Mouse (Mus musculus) retina, postnatal 1 day (tissue): ENCODE data around the gene Gpalpp1.

Experiments
- DNase-seq: peaks from one replicate; pipeline ENCODE4 v3.0.0-alpha.2; 2012

The Gpalpp1 gene

DNA sequence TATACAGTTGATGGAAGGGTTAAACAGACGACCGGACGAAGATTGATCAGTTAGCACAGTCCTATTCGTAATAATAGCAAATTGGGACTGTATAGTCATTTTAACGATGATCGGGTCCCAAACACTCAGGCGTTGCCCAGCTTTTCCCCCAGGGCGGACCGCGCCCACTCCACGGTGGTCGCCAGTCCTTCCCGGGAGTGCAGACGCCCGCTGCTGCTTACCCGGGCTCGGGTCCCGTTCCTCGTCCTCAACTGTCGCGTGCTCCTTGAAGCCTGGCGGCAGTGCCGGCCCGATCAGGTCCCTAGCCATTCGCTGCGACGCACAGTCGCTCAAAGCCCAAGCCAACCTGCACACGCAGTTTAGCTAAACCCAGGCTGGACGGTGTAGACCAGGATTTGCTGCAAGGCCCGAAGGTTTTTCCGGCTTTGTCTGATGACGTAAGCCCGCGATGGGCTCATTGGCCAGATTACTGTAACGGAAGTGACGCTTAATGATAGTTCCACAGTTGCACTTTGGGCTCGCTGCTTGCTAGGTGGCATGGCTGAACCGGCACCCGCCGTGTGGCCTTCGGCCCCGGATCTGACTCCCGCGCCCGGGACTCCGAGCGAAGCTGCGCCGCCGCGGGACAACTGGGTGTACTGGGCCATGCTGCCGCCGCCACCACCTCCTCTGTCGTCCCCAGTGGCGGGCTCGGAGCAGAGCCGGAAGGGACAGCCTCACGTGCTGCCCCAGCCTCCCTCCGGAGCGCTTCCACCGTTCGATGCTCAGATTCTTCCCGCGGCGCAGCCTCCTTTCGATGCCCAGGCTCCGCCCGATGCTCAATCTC is at the start of gene Gpalpp1, which contains the start of gene Nufip1:
Gpalpp1 (minus strand) TSS at position 365 of the 826 bp plus-strand sequence.
Nufip1 (plus strand) TSS at position 496 of the 826 bp plus-strand sequence.
- peak; percentile 99 for DNase-seq

DNA sequence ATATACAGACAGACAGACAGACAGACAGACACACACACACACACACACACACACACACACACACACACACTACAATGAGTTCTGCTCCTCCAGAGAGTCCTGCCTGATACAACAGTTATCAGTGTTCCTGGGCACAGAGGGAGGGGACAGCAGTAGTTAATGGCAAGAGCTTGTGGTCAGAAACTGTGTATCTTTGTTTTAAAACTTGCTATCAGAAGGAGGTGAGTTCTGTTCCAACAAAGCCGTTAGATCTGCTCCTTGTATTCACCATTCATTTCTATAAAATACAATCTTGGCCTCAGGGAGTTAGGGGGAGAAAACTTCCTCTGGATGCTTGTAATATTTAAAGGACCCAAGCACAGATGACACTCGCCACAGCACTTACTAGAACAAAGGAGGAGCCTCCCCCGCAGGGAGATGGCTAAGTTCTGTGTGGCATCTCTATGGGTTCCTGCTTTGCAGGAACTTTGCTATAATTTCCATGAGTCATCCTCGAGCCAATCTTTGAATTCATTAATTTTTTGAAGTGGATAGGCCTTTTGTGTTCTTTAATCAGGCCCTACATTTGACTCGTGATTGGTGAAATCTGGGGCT is 47.7 kb upstream of the Gpalpp1 start:
- DNase-seq, result no peak

DNA sequence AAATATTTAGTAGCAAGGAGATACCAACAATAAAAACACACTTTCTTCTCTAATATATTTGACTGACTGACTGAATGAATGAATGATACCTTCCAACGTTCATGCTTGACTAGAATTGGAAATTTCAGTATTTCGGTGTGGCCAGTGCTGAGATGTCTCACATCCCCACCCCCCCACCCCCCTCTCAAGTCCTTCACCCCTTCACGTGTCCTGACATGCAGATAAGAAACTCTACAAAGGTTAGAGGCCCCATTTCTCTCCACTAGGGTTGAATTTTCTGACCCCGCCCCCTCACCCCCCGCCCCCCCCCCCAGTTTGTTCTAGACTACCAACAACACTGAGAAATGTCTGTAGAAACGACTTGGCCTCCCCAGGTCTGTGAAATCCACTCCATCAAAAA is 43.3 kb upstream of the Gpalpp1 start:
- DNase-seq, result no peak

DNA sequence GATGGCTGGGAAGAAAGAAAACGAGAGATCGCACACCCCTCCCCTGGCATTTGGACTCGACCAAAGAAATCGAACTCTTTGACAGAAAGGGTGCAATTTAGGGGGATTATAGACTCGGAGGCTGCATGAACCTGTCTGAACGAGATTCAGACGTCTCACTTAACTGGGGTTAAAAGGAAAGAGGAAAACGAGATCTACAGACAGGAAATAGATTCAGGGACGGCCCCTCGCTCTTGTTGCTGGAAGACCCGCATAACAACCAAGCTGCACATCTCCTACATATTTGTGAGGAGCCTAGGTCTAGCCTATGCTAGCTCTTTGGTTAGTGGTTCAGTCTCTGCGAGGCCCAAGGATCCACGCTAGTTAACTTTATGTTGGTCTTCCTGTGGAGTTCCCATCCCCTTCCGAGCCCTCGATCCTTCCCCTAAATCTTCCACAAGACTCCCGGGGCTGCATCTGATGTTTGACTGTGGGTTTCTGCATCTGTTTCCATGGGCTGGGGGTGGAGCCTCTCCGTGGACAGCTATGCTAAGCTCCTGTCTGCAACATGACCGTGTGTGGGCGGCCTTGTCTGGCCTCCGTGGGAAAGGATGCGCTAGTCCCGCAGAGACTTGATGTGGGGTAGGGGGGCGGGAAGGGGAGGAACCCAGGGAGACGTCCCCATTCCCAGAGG is 42.6 kb upstream of the Gpalpp1 start:
- peak; percentile 73 for DNase-seq

DNA sequence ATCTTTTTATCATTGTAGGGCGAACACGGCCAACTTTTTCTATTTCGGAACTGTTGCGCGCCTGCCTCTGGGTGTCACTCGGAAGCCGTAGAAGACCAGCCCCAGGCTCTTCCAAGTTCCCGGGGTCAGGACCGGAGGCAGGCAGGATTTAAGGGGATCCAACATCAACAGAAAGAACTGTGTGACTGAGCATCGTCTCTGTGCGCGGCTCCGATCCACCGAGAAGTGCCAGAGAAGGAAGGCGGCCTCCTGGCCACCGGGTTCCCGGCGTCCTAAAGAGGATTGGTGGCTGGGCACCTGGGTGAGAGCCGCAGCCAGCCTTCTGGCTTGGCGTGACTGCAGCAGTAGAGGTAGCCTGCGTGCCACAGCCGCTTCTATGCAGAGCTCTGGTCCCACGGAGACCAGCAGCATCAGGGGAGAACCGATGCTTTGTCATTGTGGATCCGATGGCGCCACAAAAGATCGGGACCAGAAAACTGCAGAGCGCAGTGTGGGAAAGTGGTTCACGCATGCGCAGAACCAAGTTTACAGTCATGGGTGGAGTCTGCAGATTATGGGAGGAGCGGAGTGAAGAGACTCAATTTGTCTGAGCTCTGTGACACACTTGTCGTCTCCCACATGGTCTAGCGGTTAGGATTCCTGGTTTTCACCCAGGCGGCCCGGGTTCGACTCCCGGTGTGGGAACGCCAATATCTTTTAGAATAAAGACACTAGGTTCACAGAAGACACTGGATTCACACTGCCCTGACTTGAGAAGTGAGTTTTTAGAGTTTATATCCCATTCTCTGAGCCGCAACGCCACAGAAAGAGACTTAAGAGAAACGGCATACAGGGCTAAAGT is 41.8 kb upstream of the Gpalpp1 start:
- DNase-seq, result peak; percentile 98

DNA sequence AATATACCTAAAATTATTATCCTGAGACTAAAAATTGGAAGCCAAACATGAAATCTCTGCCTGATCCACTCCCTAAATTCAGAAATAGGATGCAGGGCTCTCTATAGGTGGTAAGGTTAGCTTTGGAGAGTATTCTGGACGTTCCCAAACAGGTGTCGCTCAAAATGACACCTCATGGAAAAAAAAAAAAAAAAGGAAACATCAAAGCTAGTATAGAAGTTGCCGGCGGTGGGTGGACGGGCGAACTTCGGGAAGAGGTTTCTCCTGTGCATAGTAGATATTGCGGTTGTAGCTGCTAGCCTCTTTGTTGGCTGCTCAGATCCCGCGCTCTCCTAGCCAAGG is 41.2 kb upstream of the Gpalpp1 start:
- no peak for DNase-seq

DNA sequence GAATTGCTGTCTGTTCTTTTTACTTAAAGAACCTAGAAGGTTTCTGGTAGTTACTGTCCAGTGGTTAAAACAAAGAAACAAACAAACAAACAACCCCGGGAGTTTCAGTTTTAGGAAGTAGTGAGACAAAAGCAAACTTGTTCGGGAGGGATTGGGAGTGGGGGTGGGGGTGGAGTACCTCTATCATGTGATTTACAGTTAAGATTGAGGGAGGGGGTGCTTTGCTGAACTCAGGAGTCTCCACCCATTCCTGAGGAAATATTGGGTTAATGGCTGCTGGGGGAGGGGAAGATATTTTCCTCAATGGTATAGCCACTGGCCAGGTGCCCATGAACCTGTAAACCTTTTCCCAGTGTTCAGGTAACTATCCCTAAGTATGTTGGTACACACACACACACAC is 40.5 kb upstream of the Gpalpp1 start:
- DNase-seq, result no peak

DNA sequence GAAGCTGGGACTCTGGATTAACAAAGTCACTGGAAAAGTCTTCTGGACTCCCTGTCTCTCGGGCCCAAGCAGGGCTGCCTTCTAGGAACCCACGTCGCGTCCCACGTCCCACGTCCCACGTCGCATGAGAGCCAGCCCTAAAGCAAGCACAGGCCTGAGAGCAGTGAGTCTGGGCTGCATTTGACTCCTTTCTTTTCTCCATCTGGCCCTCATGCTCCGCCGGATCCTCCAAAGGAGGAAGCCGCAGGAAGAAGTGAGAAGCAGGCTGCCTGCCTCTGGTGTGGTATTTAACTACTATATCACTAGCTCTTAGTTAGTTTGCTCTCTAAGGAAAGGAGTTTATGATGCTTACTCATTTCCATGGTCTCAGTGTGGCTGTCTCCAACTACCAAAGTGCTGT is 39.9 kb upstream of the Gpalpp1 start:
- DNase-seq, result no peak

DNA sequence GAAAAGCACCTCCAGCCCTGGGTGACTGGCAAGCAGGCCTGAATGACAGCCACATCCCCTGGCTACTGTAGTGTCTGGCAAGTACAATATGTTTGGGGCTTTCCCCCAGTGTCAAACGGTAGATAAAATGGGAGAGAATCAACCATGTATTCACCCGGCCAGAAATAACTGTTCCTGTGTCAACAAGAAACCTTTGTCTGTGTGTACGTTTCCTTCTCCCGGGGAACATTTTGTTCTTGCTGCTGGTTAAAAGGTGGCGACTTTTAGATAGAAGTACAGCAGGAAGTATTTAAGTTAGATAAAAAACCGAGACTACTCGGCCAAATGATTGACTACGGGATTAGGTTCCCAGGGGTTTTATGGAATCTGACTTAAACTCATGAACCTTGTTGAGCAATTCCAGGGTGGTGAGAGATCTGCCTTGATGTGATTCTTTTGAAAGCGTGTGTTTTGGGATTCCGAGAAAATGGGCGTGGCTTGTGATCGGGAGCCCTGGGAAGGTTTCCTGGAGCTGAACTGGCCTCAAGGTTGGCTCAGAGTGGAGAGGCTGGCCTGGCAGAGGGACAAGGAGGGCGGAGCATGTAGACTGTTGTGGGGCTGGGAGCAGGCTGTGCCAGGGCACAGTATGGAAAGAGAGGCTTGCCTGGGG is 39.1 kb upstream of the Gpalpp1 start:
- DNase-seq, result peak; percentile 55

DNA sequence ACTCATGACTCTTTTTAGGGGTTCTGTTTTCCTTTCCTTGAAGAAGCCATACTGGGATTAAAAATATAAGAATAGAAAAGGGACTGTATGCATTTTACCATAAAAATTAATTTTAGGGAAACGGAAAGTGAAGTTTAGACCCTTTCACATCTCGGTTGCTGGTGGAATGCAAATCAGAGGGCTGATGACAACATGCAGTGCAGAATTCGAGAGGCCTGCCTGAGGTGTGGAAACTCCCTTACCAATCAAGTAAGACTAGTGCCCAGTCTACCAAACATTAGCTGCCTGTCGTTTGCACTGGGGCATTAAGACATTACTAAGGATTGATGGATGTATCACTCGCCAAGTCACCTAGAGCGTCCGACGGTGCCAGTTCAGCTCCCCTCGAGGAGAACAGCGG is 37.7 kb upstream of the Gpalpp1 start:
- DNase-seq, result no peak

DNA sequence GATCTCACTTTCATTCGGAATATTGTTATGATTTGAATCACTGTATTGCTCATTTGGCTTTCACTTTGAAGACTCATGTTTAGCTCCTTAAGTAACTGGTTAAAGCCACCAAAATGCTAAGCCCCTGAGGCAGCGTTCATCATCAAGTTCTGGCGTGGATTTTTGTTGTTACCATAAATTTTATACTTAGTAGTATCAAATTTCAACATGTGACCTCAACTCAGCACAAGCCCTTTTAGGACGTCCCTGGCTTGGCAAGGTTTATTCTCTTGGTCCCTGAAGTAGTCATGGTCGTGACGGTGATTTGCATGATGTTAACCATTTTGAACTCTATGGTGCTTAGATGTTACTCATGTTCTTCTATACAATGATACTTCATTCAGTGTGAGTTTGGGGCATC is 36.5 kb upstream of the Gpalpp1 start:
- DNase-seq, result no peak

DNA sequence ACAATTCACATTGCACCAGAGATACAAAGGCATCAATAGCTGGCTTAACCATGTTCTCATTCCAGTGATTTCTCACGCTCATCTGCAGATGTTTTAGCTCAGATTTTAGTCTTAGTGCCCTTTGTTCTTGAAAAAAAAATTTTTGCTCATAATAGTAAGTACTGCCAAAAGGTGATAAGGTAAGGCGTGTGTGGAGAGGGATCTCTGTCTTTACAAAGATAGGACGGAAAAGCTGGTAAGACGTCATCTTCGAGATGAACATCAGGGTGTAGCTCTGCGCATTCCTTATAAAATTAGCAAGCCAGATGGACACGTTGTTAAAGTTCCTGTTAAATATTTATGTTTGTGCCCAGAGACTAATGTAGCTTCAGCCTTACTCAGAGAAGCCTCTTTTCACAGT is 35.3 kb upstream of the Gpalpp1 start:
- no peak for DNase-seq

DNA sequence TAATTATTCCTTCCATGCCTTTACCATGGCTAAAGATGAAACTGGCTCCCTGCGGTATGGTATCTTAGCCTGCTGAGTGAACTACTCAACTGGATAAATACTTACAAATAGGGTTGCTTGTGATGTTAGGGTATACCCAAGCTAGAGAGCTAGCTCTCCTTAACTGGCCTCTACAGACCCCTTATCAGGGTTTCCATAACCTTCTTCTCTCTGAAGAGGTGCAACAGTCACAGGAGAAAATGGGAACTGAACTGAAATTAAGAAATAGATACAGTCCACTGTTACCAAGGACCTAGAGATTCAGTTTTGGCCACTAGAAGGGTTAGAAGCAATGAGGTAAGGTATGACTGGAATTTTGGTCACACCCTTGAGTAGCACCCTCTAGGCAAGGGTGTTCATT is 34.7 kb upstream of the Gpalpp1 start:
- no peak for DNase-seq

DNA sequence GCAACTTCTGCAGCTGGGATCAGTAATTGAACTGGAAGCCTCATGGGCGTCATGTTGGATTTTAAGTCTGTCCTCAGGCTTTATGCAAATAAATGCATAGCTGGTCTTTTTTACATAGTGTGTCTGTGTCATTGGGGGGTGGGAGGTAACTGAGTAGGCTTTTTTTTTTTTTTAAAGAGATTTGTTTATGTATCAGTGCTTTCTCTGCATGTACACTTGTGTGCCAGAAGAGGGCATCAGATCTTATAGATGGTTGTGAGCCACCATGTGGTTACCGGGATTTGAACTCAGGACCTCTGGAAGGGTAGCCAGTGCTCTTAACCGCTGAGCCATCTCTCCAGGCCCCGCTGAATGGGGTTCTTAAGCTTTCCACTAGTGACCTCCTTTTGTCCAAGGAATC is 24.4 kb upstream of the Gpalpp1 start:
- DNase-seq, result no peak

DNA sequence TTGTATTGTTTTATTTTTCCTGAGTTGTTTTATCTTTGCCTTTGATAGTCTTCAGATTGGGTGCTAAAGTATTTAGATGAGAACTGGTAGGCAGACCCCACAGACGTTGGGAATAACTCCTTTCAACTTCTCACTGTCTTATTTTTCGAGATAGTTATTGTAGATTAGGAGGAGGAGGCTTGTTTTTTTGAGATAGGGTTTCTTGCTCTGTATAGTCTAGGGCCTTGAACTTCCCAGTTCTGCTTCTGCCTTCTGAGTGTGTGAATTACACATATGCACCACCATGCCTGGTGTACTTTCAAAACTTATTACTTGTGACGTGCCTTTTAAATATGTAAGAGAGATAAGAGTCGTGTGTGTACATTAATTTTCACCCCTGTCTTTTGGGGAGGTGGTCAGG is 17.6 kb upstream of the Gpalpp1 start:
- no peak for DNase-seq

DNA sequence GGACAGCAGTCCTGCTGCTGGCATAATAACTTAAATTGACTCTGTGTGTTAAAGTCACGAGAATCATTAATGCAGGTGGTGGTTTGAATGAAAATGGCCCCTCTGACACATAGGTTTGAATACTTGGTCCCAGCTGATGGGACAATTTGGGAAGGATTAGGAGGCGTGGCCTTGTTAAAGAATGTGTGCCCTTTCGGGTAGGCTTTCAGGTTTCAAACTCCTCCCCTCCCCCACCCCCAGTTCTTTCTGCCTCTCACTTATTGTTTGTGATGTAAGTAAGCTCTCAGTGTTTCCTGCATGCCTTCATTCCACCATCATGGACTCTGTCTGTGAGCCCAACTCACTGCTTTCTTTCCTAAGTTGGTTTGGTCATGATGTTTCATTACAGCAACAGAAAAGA is 16.8 kb upstream of the Gpalpp1 start:
- no peak for DNase-seq

DNA sequence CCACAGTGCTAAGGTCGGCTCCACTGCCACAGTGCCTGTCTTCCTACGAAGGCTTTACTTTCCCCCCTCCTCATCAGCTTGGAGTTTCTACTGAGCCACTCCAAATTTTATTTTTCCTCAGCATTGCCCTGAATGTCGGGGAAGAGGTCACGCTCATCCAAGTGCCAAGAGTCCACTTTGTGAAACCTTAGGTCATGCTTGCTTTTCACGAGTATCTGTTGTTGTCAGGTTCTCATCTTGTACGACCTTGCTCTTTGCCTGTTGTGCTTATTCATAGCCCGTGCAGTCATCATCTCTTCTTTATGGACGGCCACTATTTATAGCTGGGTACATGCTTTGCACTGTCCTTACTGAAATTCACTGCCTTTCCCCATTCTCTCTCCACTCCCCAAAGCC is 12.1 kb upstream of the Gpalpp1 start:
- no peak for DNase-seq

DNA sequence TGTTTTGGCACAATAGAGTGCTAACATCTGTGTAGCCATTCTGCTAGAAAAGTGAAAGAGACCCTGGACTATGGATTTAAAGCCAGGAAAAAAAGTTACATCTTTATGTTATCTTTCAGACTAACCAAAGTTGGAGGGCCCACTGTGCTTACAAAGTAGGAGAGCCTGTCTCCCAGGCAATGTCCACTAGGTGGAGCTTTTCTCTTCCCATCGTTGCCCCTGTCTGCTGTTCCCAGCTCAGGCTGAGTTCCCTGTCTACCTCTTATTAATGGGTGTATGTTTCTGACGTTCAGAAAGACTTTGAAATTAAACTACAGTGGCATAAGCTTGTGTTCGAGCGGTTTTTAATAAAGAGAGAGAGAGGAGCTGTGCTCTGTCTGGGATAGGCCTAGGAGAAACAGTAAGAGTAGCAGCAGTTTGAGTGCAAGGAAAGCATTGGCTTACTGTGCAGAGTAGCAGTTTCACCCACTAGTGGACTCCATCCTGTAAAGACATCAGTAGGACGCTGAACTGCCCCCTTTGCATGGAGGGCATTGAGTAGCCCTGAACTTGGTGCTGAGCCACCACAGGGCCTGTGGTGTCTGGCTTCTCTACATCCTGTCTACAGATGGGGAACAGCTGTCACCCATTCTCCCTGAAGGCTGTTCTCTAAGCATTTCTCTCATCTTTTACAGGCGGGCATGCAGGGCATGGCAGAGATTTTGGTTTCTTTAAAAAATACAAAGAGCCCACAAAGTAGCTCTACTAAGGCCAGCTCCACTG is 11.5 kb upstream of the Gpalpp1 start:
- peak; percentile 59 for DNase-seq

DNA sequence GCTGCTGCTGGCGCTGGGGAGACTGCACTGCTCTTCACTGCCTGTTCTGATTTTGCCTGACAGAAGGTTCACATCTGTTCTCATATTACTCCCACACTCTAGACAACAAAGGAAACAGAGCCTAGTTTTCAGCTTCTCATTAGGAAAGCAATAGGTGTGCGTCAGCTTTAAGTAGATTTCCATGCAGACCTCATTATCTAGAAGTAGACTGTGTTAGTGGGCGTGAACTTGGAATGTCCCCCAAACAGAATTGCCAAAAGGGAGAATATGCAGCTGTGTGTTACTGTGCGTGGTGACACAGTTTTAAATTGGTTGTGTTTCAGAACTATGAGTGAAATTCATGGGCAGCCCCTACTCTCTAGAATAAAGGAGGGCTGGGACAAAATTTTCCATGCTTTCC is 9.9 kb upstream of the Gpalpp1 start:
- no peak for DNase-seq

DNA sequence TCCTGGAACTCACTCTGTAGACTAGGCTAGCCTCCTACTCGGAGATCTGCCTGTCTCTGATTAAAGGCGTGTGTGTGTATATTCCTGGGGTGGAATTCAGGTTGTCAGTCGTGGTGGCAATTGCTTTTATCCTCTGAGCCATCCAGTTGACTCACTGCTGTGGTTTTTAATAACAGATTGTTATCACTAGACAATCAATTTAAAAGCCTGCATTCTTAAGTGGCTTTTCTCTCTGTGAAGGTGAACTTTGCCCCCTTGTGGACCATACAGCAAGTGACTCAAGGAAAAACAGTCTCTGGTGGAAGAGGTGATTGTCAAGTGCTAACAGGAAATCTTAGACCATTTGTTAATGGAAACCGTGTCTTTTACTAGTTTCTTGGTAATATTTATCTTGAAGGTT is 8.4 kb upstream of the Gpalpp1 start:
- DNase-seq, result peak; percentile 15

DNA sequence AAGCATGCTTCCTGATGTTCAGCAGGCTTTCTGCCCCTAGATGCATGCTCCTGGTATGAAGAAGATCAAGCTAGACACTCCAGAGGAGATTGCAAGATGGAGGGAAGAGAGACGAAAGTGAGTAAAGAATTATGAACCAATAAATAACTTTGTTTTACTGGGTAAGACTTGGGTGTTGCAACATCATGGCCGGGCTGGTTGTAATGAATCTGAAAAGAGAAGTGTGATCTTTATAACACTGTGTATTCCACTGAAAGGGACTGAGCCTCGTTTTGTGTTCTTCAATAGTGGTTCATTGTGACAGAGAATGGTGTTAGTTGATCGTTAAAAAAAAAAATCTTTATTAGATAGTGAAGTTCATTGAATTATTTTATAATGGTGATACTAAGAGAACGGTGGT is 5.2 kb upstream of the Gpalpp1 start:
- no peak for DNase-seq

DNA sequence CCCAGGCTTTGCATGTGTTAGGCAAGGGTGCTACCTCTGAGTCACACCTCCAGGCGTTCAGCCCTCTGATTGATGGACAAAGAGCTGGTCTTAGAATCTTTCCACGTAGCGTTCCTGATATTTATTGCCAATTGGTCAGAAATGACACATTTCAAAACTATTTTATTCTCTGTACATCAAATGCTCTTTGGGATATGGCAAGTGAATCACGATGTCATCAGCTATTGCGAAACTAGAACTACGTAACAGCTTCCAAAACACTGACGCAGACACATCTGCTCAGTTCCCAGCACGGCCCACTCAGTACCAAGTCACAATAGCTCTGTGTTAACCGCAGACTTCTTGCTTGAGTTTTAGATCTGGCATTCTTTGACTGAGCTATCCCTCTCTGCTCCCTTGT is 11.0 kb downstream of the Gpalpp1 start:
- no peak for DNase-seq
